ENCODE assay signal across 21 mouse cellular contexts in genomic region chr8:60973448-60973847, GRCm38 (mm10). TPM values are rescaled to one million over a fixed set of nuclear protein-coding genes. Genes with fewer than 3 reads are reported as not detected.
DNase-seq lines count a peak whose midpoint lies in the region; ATAC-seq and TF ChIP-seq lines count a peak whose summit lies in the region.
"Had no signal": no experiment of that assay in that cellular context is flagged by ENCODE, and none has a peak within 500 bp of the region (broad histone marks: within the 10 kb centered on the region; RNA-seq: fewer than 3 reads in every experiment).

No protein-coding gene starts in this region.

- no peak for TF ChIP-seq EP300 in stomach, postnatal 0 days (optimal IDR thresholded peaks at IDR 0.05)

- no peaks in the 10 kb centered on the region for H3K9me3 ChIP-seq in stomach, embryonic 15.5 days
- no peaks in the 10 kb centered on the region for H3K9me3 ChIP-seq in stomach, postnatal 0 days (ENCODE audit: control insufficient read depth, low read length)
- no peaks in the 10 kb centered on the region for H3K9me3 ChIP-seq in liver, embryonic 16.5 days (replicated peaks; ENCODE audit: control insufficient read depth, low read length)
- no peaks in the 10 kb centered on the region for H3K9me3 ChIP-seq in intestine, postnatal 0 days (ENCODE audit: control insufficient read depth)
- H3K9me3 ChIP-seq: embryonic facial prominence, embryonic 12.5 days; limb, embryonic 10.5 days; midbrain, embryonic 12.5 days; neural tube, embryonic 12.5 days had no signal

- WGBS in stomach, embryonic 15.5 days, result 76% methylated on average over 2 of the region's 2 CpGs
- WGBS in stomach, postnatal 0 days, result 63% methylated on average over 2 of the region's 2 CpGs
- 18% methylated on average over 2 of the region's 2 CpGs for WGBS in liver, embryonic 16.5 days (ENCODE audit: insufficient replicate concordance)
- WGBS in kidney, adult 2 months, result 76% methylated on average over 2 of the region's 2 CpGs
- 63% methylated on average over 2 of the region's 2 CpGs for WGBS in intestine, postnatal 0 days

- no peaks in the 10 kb centered on the region for H3K27me3 ChIP-seq in stomach, embryonic 15.5 days (replicated peaks)
- H3K27me3 ChIP-seq in stomach, postnatal 0 days (ENCODE audit: control insufficient read depth, insufficient read depth, low read length), result no peaks in the 10 kb centered on the region
- no peaks in the 10 kb centered on the region for H3K27me3 ChIP-seq in liver, embryonic 16.5 days (ENCODE audit: control insufficient read depth, insufficient read depth, low read depth, low read length)
- H3K27me3 ChIP-seq in kidney, adult 2 months (replicated peaks; ENCODE audit: control insufficient read depth, insufficient read depth, low read length), result no peaks in the 10 kb centered on the region
- no peaks in the 10 kb centered on the region for H3K27me3 ChIP-seq in intestine, postnatal 0 days (replicated peaks; ENCODE audit: control insufficient read depth, insufficient read depth, low read length)
- H3K27me3 ChIP-seq: CH12.LX; embryonic facial prominence, embryonic 12.5 days; midbrain, embryonic 12.5 days; neural tube, embryonic 12.5 days had no signal

- no peak overlapping the region for H3K27ac ChIP-seq in stomach, embryonic 15.5 days
- H3K27ac ChIP-seq in stomach, postnatal 0 days (replicated peaks), result no peak overlapping the region
- peak overlapping the region; percentile 91 for H3K27ac ChIP-seq in liver, embryonic 16.5 days (ENCODE audit: low read length)
- no peak overlapping the region for H3K27ac ChIP-seq in kidney, adult 2 months (ENCODE audit: insufficient read depth, low read depth, low read length)
- H3K27ac ChIP-seq in intestine, postnatal 0 days (ENCODE audit: low read depth, low read length), result no peak overlapping the region
- H3K27ac ChIP-seq: embryonic facial prominence, embryonic 12.5 days; heart, adult 2 months; hindbrain, embryonic 14.5 days; limb, embryonic 10.5 days; midbrain, embryonic 12.5 days; neural tube, embryonic 12.5 days had no signal

- H3K4me3 ChIP-seq in stomach, embryonic 15.5 days (replicated peaks), result no peak overlapping the region
- H3K4me3 ChIP-seq in stomach, postnatal 0 days (ENCODE audit: low read depth, low read length), result no peak overlapping the region
- peak overlapping the region; percentile 39 for H3K4me3 ChIP-seq in liver, embryonic 16.5 days (ENCODE audit: low read depth, low read length)
- H3K4me3 ChIP-seq in kidney, adult 2 months (ENCODE audit: insufficient read depth, low read depth, low read length), result no peak overlapping the region
- no peak overlapping the region for H3K4me3 ChIP-seq in intestine, postnatal 0 days (ENCODE audit: low read depth, low read length)
- H3K4me3 ChIP-seq: embryonic facial prominence, embryonic 12.5 days; heart, adult 2 months; limb, embryonic 10.5 days; midbrain, embryonic 12.5 days; neural tube, embryonic 12.5 days had no signal

- 0 out of 2 replicates have a peak, but pooled peaks cover 2% of the 10 kb centered on the region for H3K4me1 ChIP-seq in stomach, embryonic 15.5 days
- H3K4me1 ChIP-seq in stomach, postnatal 0 days (replicated peaks; ENCODE audit: control insufficient read depth, insufficient read depth), result no peaks in the 10 kb centered on the region
- H3K4me1 ChIP-seq in liver, embryonic 16.5 days (ENCODE audit: control insufficient read depth, low read depth, low read length), result peaks cover 54% of the 10 kb centered on the region
- H3K4me1 ChIP-seq in kidney, adult 2 months (ENCODE audit: control insufficient read depth, insufficient read depth, low read length), result peaks cover 17% of the 10 kb centered on the region
- 0 out of 2 replicates have a peak, but pooled peaks cover 2% of the 10 kb centered on the region for H3K4me1 ChIP-seq in intestine, postnatal 0 days (replicated peaks; ENCODE audit: control insufficient read depth, insufficient read depth, low read length)
- H3K4me1 ChIP-seq: embryonic facial prominence, embryonic 12.5 days; limb, embryonic 10.5 days; neural tube, embryonic 12.5 days had no signal

- TF ChIP-seq CTCF in stomach, postnatal 0 days (IDR thresholded peaks at IDR 0.05; ENCODE audit: low read depth), result no peak
- TF ChIP-seq CTCF in kidney, adult 2 months (conservative IDR thresholded peaks at IDR 0.05; ENCODE audit: insufficient read depth, insufficient read length, low read depth, low read length), result no peak
- TF ChIP-seq CTCF in intestine, postnatal 0 days (IDR thresholded peaks at IDR 0.05; ENCODE audit: low read depth), result no peak

- peak; percentile 58; the same call in 1 of the 2 replicates for ATAC-seq in stomach, embryonic 15.5 days (ENCODE audit: insufficient read depth, low FRiP score, low read depth)
- ATAC-seq in stomach, postnatal 0 days (ENCODE audit: low FRiP score, low TSS enrichment), result no peak
- ATAC-seq in granulocyte monocyte progenitor cell, adult 5-6 weeks (replicated peaks; ENCODE audit: poor library complexity, severe bottlenecking), result peak; percentile 77
- ATAC-seq in liver, embryonic 16.5 days (ENCODE audit: low read depth), result peak; percentile 85
- ATAC-seq in intestine, postnatal 0 days, result no peak

- no peaks in the 10 kb centered on the region for H3K36me3 ChIP-seq in stomach, embryonic 15.5 days
- no peaks in the 10 kb centered on the region for H3K36me3 ChIP-seq in stomach, postnatal 0 days (ENCODE audit: control insufficient read depth, insufficient read depth, low read length)
- H3K36me3 ChIP-seq in liver, embryonic 16.5 days (ENCODE audit: control insufficient read depth, insufficient read depth), result no peaks in the 10 kb centered on the region
- H3K36me3 ChIP-seq in kidney, adult 2 months (ENCODE audit: control insufficient read depth, insufficient read depth, low read length), result no peaks in the 10 kb centered on the region
- H3K36me3 ChIP-seq in intestine, postnatal 0 days (ENCODE audit: control insufficient read depth, insufficient read depth), result no peaks in the 10 kb centered on the region
- H3K36me3 ChIP-seq: embryonic facial prominence, embryonic 12.5 days; limb, embryonic 10.5 days; midbrain, embryonic 12.5 days; neural tube, embryonic 12.5 days had no signal

- H3K9ac ChIP-seq in stomach, embryonic 15.5 days, result no peak overlapping the region
- H3K9ac ChIP-seq in stomach, postnatal 0 days (ENCODE audit: low read length), result no peak overlapping the region
- peak overlapping the region; percentile 48 for H3K9ac ChIP-seq in liver, embryonic 16.5 days (ENCODE audit: low read depth, low read length)
- no peak overlapping the region for H3K9ac ChIP-seq in intestine, postnatal 0 days (ENCODE audit: low read depth, low read length)
- H3K9ac ChIP-seq: embryonic facial prominence, embryonic 12.5 days; hindbrain, embryonic 14.5 days; midbrain, embryonic 12.5 days; neural tube, embryonic 12.5 days had no signal

- H3K4me2 ChIP-seq in stomach, embryonic 15.5 days, result no peak overlapping the region
- no peak overlapping the region for H3K4me2 ChIP-seq in stomach, postnatal 0 days (replicated peaks; ENCODE audit: low read depth)
- peak overlapping the region; percentile 61 for H3K4me2 ChIP-seq in liver, embryonic 16.5 days (ENCODE audit: low read depth, low read length)
- no peak overlapping the region for H3K4me2 ChIP-seq in intestine, postnatal 0 days (replicated peaks; ENCODE audit: low read depth)
- H3K4me2 ChIP-seq: embryonic facial prominence, embryonic 12.5 days; hindbrain, embryonic 14.5 days; midbrain, embryonic 12.5 days; neural tube, embryonic 12.5 days had no signal

- no peak for DNase-seq in stomach, postnatal 0 days (ENCODE audit: low spot score)
- DNase-seq in kidney, adult 2 months, result no peak
- DNase-seq in thymus, postnatal 36 days, result no peak
- DNase-seq: cerebellum, adult 9-10 months; gastrocnemius, postnatal 14 days; heart, adult 2 months; kidney, postnatal 36 days; lung, adult 2 months; lung, postnatal 4 days; right cerebral cortex, adult 18-20 months; thymus, adult 18-20 months had no signal

- no peak for TF ChIP-seq POLR2A in kidney, adult 2 months (IDR thresholded peaks at IDR 0.05; ENCODE audit: low read depth, low read length)

RNA-seq across cellular contexts. Expression of gene Clcn3, which starts 9.7 kb away (rescaled TPM):
- 28.3 and 29.2 TPM in 2 replicates for polyA plus RNA-seq in stomach, embryonic 15.5 days (2015; fragmentation: Nextera tagmentation; extraction: Ambion mirVana)
- 21.3 and 21.7 TPM in 2 replicates for polyA plus RNA-seq in stomach, postnatal 0 days (2015; fragmentation: Nextera tagmentation; extraction: Ambion mirVana)
- total RNA-seq in granulocyte monocyte progenitor cell, adult 5-6 weeks (2014; fragmentation: Nextera tagmentation), result 14.8 and 19.5 TPM in 2 replicates
- 26.7 and 28.8 TPM in 2 replicates for total RNA-seq in granulocyte monocyte progenitor cell, adult 5-6 weeks (2017)
- 39.4 and 41.2 TPM in 2 replicates for polyA plus RNA-seq in liver, embryonic 16.5 days (2015; fragmentation: Nextera tagmentation; extraction: Ambion mirVana)
- polyA plus RNA-seq in kidney, adult 2 months (2012; rRNA removed), result 24.6 and 27.0 TPM in 2 replicates
- polyA plus RNA-seq in intestine, postnatal 0 days (2015; fragmentation: Nextera tagmentation; extraction: Ambion mirVana), result 22.2 and 24.2 TPM in 2 replicates

RNA-seq across cellular contexts. Expression of gene Nek1, which starts 19.5 kb away (rescaled TPM):
- 17.2 and 17.8 TPM in 2 replicates for polyA plus RNA-seq in stomach, embryonic 15.5 days (2015; fragmentation: Nextera tagmentation; extraction: Ambion mirVana)
- polyA plus RNA-seq in stomach, postnatal 0 days (2015; fragmentation: Nextera tagmentation; extraction: Ambion mirVana), result 6.9 and 7.8 TPM in 2 replicates
- total RNA-seq in granulocyte monocyte progenitor cell, adult 5-6 weeks (2014; fragmentation: Nextera tagmentation), result 15.3 and 18.1 TPM in 2 replicates
- total RNA-seq in granulocyte monocyte progenitor cell, adult 5-6 weeks (2017), result 19.3 and 19.6 TPM in 2 replicates
- 7.1 and 7.9 TPM in 2 replicates for polyA plus RNA-seq in liver, embryonic 16.5 days (2015; fragmentation: Nextera tagmentation; extraction: Ambion mirVana)
- polyA plus RNA-seq in kidney, adult 2 months (2012; rRNA removed), result 2.9 and 3.4 TPM in 2 replicates
- polyA plus RNA-seq in intestine, postnatal 0 days (2015; fragmentation: Nextera tagmentation; extraction: Ambion mirVana), result 5.0 and 5.5 TPM in 2 replicates

Comparison
In these comparisons a context has a peak if more than half of its experiments do, and no peak if none do; other contexts are left out.
1. ATAC-seq: peak in stomach, embryonic 15.5 days (single experiment), granulocyte monocyte progenitor cell, adult 5-6 weeks (single experiment) and liver, embryonic 16.5 days (single experiment); none in stomach, postnatal 0 days (single experiment) and intestine, postnatal 0 days (single experiment).